Mouse (Mus musculus) left cerebral cortex, adult 2 months (tissue): ENCODE data around the gene Trp63. TPM values are rescaled to one million over a fixed set of nuclear protein-coding genes. Genes with fewer than 3 reads are reported as not detected.

Experiments used
- DNase-seq, 2 experiments: peaks; one replicate each; pipeline ENCODE4 v3.0.0; 2021 to 2022; ENCODE audit warnings: low spot score in 2 of 2, mixed read lengths in 1 of 2; ENCODE audit errors: extremely low spot score in 1 of 2
- H3K27ac ChIP-seq: fragments of 200-600 bp; 2 replicates; pipeline ENCODE4 v1.8.1; 2022
- H3K4me3 ChIP-seq: fragments of 200-600 bp; 2 replicates; pipeline ENCODE4 v1.8.1; 2022
- CTCF ChIP-seq: fragments of 200-600 bp; IDR thresholded peaks from 2 replicates; pipeline ENCODE4 v1.8.1; 2022; ENCODE audit warnings: antibody characterized with exemption, mild to moderate bottlenecking, moderate library complexity
- intact Hi-C: fragments of 180-260 bp; cut with DNase I; formaldehyde crosslinking; loops from one replicate; pipeline ENCODE4 v1.15.1; 2025
- total RNA-seq, 2 experiments: library from RNA; stranded (reverse); gene quantifications; 2 replicates each; pipeline ENCODE4 v1.2.3; 2021

Trp63 gene
- total RNA-seq, 2 experiments from 2014 or later: 0.66 to 0.75 TPM

DNA sequence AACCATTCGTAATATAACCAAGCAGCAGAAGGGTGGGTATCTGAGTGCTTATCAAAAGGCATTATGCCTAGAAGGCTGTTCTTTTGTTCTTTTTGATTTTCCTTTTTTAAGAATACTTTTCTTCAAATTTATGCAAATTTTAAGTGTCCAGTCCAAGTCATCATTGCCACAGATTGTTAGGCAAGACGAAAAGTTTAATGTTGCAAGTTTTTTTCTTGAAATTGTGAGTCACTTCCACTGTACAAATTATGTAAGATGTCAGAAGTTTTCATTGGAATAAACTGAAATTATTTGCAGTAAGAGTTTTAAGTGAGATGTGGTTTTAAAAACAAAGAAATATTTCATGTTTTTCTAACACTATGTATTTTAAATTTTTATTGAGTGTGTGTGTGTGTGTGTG, 100.7 kb downstream of the Trp63 start:
- Histone ChIP-seq H3K4me3 (no peak overlapping the region), H3K27ac (no peak overlapping the region)
- TF ChIP-seq CTCF: no peak
- intact Hi-C loops: no loop called here
- no peak for DNase-seq

DNA sequence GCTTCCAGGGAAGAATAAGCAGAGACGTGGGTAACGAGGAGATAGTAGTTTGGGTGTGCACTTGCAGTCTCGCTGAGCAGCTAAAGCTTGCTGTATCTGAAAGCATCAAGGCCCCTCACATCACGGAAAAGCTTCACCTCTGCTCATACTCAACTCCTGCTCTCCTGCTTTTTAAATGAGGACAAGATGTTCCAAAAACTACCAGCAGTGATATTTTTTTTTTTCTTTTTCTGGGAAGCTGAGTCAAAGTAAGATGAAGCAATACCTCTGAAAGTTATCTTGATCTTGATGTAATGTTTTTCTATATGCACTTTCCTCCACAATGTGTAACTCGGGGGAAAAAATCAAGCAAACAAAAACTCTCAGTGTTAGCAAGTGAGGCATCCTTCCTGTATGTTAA, 102.9 kb downstream of the Trp63 start:
- DNase-seq: no peak
- no peak overlapping the region for H3K4me3 ChIP-seq
- no peak for TF ChIP-seq CTCF
- intact Hi-C loops: loop anchor here (5.0 kb wide), 1 partner anchor 199 kb away; no protein-coding TSS in a partner anchor
- no peak overlapping the region for H3K27ac ChIP-seq

DNA sequence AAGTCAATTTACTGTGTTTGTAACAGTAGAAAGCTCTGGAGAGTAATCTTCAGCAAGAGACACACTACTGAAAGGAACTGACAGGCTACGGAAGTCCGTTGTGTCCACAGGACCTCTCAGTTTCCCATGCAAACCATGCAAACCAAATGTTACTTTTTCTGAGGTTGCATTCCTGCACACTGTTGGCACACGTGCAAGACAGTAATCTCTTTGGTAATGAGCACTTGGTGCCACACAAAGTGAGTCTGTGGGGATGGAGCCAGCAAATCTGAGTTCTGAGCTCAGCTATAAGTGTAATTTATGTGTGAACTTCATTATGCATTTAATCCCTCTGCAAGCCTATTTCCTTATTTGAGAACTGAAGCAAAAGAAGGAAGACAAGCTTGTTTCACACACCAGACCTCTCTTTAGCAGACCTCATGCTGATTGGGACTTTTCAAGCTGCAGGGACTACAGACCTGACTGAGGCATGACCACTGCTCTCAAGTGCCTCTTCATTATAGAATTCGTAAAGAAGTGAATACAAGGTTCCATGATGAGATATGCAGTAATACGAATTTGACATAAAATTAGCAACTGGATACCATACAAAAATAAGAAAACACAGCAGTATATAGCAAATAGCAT, 109.2 kb downstream of the Trp63 start:
- intact Hi-C loops: no loop called here
- no peak for TF ChIP-seq CTCF
- Histone ChIP-seq H3K4me3 (no peak overlapping the region), H3K27ac (no peak overlapping the region)
- no peak for DNase-seq

DNA sequence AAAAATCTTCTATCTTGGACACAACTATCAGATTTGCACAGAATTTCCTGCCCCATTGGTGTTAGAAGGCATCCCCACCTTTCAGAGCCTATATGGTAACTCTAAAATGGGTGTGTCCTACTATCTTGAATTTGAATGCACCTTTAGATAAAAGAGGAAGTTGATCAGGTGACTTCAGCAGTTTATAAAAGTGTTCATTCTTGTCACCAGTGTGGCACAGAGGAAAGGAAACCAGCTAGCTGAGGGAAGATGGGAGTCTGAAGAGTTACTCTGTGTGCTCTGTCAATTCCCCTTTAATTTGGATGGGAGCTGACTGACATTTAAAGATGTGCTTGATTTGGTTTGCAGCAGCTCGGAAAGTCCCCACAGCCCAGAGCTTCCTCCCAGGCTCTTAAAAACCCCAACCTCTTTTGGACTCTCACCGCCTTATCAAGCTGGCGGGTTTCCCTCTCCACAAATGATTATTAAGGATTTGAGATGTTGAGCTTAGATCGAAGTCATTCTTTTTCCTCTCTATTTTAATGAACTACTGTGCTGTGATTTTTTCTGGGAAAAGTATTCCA, 114.2 kb downstream of the Trp63 start:
- Histone ChIP-seq H3K4me3 (no peak overlapping the region), H3K27ac (no peak overlapping the region)
- DNase-seq: no peak
- intact Hi-C loops: no loop called here
- TF ChIP-seq CTCF: no peak

DNA sequence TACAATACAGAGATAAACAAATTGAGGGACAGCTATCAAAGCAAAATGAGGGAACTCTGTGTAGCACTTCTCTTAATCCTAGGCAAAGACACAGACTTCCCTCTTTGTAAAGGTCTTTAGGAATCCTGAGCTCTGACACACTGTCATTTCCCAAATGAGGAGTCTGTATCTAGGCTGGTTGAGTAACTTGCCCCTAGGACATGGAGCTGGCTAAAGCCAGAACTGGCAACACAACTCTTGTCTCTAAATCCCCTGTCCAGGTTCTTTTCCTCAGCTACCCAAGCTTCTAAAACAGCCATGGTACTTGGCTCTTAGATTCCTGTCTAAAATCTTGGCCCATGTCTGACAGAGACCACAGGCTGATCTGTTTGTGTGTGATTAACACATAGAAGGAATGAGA, 116.1 kb downstream of the Trp63 start:
- intact Hi-C loops: no loop called here
- Histone ChIP-seq H3K4me3 (no peak overlapping the region), H3K27ac (no peak overlapping the region)
- DNase-seq: no peak
- no peak for TF ChIP-seq CTCF

DNA sequence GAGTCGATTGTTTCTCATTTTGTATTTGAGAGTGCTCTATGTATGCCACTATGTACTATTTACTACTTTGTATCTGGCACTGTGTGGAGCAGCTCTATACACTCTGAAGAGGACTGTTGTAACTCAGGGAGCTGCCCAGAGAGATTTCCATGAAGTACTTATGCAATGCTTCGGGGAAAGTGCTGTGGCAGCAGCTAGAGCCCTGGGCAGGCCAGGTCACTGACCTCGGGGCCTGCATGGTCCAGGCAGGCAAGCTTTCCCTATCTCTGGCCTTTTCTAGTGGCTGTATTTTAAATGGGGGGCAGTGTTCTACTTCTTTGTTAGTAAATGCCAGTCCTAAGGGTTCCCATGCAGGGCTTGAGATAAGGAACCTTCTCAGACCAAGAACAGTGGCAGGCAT, 121.4 kb downstream of the Trp63 start:
- TF ChIP-seq CTCF: no peak
- H3K4me3 ChIP-seq: no peak overlapping the region
- DNase-seq: no peak
- no peak overlapping the region for H3K27ac ChIP-seq
- intact Hi-C loops: no loop called here

DNA sequence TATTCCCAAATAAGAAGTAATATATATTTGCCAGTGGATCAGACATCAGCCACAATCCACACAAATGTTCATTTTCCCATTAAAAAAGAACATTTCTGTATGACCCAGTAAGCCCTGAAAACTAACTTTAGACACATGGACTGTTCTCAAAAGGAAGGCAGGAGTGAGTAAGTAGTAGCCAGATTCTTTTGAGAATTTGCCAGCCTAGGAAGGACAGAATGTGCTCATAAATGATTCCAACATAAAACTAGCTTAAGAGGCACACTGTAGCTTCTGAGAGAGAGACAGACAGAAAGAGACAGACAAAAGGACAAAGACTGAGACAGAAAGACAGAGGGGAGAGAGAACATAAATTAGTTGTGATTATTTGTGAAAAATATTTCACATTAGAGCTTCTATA, 123.6 kb downstream of the Trp63 start:
- TF ChIP-seq CTCF: no peak
- H3K27ac ChIP-seq: no peak overlapping the region
- no peak overlapping the region for H3K4me3 ChIP-seq
- no peak for DNase-seq
- intact Hi-C loops: no loop called here

DNA sequence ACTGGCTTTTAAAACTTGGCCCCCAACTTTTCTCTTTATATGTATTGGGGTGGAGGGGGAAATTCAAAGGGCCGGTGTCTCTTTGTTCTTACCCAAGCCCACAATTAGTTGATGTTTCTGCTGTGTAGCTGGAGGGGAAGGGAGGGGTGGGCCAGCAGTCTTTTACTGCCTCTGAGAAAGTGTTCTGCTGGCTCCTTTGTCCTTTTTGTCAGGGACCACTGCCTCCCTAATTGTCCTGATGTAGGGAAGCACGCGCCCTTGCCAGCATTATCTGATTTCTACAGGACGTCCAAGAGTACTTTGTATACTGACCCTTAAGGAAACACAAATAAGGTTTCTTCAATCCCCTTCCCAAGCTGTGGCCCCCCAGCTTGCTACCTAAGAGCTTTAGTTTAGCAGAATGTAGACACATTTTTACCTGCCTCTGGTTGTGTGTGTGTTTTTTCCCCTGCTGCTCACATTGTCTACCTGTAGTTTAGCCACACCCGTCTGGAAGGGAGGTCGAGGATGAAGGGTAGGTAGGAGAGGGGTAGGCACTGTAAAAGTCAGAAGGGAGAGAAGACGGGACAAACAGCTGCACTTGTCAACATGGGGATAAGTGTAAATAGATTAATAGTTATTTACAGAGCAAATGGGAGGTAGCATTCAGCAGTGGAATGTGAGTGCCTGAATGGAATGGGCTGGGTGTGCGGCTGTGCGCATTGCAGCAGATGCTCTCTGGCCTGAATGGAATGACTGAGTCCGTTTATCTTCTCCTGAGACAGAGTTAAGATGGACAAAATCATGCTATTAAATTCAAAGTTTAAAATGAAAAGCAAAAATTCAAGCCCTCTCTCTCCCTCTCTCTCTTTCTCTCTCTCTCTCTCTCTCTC, 134.4 kb downstream of the Trp63 start:
- intact Hi-C loops: no loop called here
- no peak for TF ChIP-seq CTCF
- Histone ChIP-seq H3K27ac (no peak overlapping the region), H3K4me3 (no peak overlapping the region)
- DNase-seq: no peak

DNA sequence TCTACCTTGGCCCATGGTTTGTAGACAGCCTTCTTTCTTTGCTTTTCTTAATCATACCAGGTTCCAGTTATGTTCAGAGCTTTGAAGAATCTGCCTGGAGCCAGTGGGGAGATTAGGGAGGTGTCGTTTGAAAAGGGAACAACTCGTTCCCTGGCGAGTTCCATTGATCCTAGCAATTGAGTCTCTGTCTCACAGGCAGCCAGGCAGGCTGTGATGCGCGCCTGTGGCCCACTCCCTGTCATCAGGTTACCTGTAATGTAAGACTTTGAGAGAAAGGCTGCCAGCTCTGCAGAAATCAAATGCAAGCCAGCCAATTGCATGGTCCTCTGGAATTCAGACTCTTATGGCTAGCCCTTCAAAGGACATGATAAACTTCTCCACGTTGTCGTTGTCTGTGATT, 142.5 kb downstream of the Trp63 start:
- Histone ChIP-seq H3K27ac (no peak overlapping the region), H3K4me3 (no peak overlapping the region)
- intact Hi-C loops: no loop called here
- no peak for TF ChIP-seq CTCF
- DNase-seq: no peak

DNA sequence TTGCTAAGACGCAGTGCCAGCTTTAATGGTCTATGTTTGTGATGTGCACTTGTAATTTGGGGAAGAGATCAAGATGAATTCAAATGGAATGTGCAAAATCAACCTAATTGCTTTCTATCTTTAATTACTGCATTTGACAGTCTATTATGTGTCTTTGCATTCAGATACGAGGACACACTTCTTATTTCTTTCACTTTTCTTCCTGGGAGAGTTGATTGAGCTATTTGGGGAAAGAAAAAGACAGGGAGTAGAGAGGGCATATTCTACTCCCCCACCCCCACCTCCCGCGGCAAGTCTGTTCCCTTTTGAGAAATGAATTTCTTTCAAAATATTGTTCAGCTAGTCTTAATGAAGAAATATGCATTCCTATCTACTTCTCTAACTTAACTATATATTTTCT, 149.0 kb downstream of the Trp63 start:
- no peak for DNase-seq
- TF ChIP-seq CTCF: no peak
- intact Hi-C loops: no loop called here
- Histone ChIP-seq H3K4me3 (no peak overlapping the region), H3K27ac (no peak overlapping the region)

DNA sequence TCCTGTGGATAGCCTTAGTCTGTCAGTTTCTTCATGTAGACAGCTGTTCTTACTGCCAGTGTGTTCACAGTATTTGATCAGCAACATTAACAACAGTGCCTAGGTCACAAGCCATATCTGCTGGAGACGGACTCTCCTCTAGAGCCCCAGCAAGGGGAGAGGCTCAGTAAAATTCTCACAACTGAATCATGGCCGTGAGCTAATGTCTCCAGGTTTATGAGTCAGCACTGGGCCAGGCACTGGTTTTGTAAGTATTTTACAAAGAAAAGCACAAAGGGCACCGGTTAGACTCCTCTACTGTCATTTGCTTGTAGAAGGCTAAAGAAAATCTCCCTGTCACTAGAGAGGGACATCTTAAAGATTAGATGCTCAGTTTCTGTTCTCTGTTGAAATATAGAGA, 151.7 kb downstream of the Trp63 start:
- DNase-seq: no peak
- Histone ChIP-seq H3K4me3 (no peak overlapping the region), H3K27ac (no peak overlapping the region)
- TF ChIP-seq CTCF: no peak
- intact Hi-C loops: no loop called here

DNA sequence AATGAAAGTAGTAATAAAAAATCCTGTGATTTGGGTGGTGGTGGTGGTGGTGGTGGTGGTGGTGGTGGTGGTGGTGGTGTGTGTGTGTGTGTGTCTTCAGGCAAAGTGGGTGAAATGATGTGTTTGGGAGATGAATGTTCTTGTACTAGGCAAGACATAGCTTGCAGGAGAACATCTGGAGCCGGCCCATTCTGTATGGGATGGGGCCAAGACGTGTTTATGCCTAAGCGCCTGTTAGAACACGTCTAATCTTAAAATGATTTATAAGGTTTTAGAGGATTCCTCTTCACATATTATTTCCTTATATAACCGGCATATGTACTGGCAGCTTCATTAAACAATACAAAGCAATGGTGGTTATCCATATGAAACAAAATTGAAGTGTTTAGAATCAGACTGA, 152.2 kb downstream of the Trp63 start:
- Histone ChIP-seq H3K27ac (no peak overlapping the region), H3K4me3 (no peak overlapping the region)
- DNase-seq: no peak
- no peak for TF ChIP-seq CTCF
- intact Hi-C loops: no loop called here
